In the genomic region with DNA sequence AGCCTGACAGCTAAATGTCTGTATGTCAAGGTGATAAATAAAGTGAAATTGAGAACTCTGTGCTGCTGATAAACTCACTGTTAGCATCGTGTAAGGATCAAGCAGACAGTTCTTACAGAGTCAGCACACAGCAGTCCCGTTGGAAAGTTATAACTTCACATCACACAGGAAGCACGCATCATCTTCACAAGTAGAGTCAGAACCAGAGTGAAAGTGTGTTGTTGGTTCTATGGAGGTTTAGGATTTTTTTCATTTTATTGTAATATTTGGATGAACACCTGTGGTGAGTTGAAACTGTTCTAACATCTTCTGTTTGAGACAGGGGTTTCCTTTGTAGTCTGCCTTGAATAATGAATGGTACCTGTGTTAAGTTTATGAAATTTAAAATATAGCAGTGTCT, we compare ENCODE assay signal across 25 mouse cellular contexts.
"Had no signal": no experiment of that assay in that cellular context is flagged by ENCODE, and none has a peak within 500 bp of the region (broad histone marks: within the 10 kb centered on the region; RNA-seq: fewer than 3 reads in every experiment).

No protein-coding gene starts in this region.

- DNase-seq: gastrocnemius, postnatal 14 days; gastrocnemius, postnatal 36 days; heart, adult 2 months; heart, postnatal 14 days; heart, postnatal 36 days; kidney, adult 11 months; kidney, adult 2 months; kidney, adult 9 months; kidney, postnatal 10 days; kidney, postnatal 25 days; kidney, postnatal 4 days; layer of hippocampus, postnatal 36 days; left cerebral cortex, postnatal 4 days had no signal

- H3K27ac ChIP-seq: heart, adult 2 months; heart, embryonic 13.5 days; heart, embryonic 15.5 days; hindbrain, embryonic 13.5 days; hindbrain, embryonic 15.5 days; hindbrain, postnatal 0 days; kidney, embryonic 15.5 days; layer of hippocampus, adult 2 months; limb, embryonic 13.5 days; limb, embryonic 15.5 days; liver, embryonic 12.5 days; liver, embryonic 14.5 days had no signal

- H3K4me2 ChIP-seq: heart, embryonic 13.5 days; heart, embryonic 15.5 days; hindbrain, embryonic 13.5 days; hindbrain, embryonic 15.5 days; kidney, embryonic 15.5 days; limb, embryonic 13.5 days; limb, embryonic 15.5 days; liver, embryonic 12.5 days had no signal

- H3K9ac ChIP-seq: heart, embryonic 13.5 days; heart, embryonic 15.5 days; hindbrain, embryonic 13.5 days; hindbrain, embryonic 15.5 days; kidney, embryonic 15.5 days; limb, embryonic 13.5 days; limb, embryonic 15.5 days; liver, embryonic 12.5 days; liver, embryonic 14.5 days had no signal

- H3K27me3 ChIP-seq: heart, embryonic 13.5 days; heart, embryonic 15.5 days; hindbrain, embryonic 13.5 days; hindbrain, embryonic 15.5 days; kidney, embryonic 15.5 days; limb, embryonic 13.5 days; limb, embryonic 15.5 days; liver, embryonic 12.5 days had no signal

- H3K36me3 ChIP-seq: hindbrain, embryonic 13.5 days; hindbrain, embryonic 15.5 days had no signal

- H3K4me3 ChIP-seq: heart, adult 2 months; heart, embryonic 13.5 days; heart, embryonic 15.5 days; hindbrain, embryonic 13.5 days; hindbrain, embryonic 15.5 days; kidney, embryonic 15.5 days; layer of hippocampus, adult 2 months; limb, embryonic 13.5 days; limb, embryonic 15.5 days; liver, embryonic 12.5 days had no signal

- ATAC-seq: hindbrain, postnatal 0 days; intestine, embryonic 16.5 days; liver, embryonic 12.5 days had no signal

- H3K9me3 ChIP-seq: heart, embryonic 13.5 days; heart, embryonic 15.5 days; hindbrain, embryonic 13.5 days; hindbrain, embryonic 15.5 days; kidney, embryonic 15.5 days; limb, embryonic 13.5 days; limb, embryonic 15.5 days; liver, embryonic 12.5 days had no signal

- H3K4me1 ChIP-seq: heart, embryonic 13.5 days; heart, embryonic 15.5 days; hindbrain, embryonic 13.5 days; hindbrain, embryonic 15.5 days; kidney, embryonic 15.5 days; limb, embryonic 13.5 days; limb, embryonic 15.5 days had no signal
